Mouse (Mus musculus) heart, embryonic 12.5 days (tissue): Measurements from ENCODE around the gene A430005L14Rik. TPM values are rescaled to one million over a fixed set of nuclear protein-coding genes. Genes with fewer than 3 reads are reported as not detected.
"Not testable (repeated sequence)": the region's sequence is repeated elsewhere in the genome, so short reads cannot be mapped to it uniquely, and the experiment has no call there.

ENCODE experiments used
- ATAC-seq: fragments of 200-750 bp; cut with Nextera tagmentation; 2 replicates; pipeline ENCODE4 v1.8.0; 2017; ENCODE audit warnings: moderate TSS enrichment, moderate library complexity; ENCODE audit not compliant: insufficient number of reproducible peaks, low FRiP score
- H3K27ac ChIP-seq: fragments of 300-500 bp; sonication (generic); 2 replicates; pipeline ENCODE4 v1.5.1; 2016; ENCODE audit warnings: mild to moderate bottlenecking, moderate library complexity; ENCODE audit not compliant: poor library complexity, severe bottlenecking
- H3K27me3 ChIP-seq: fragments of 300-500 bp; sonication (generic); replicated peaks from 2 replicates; pipeline ENCODE4 v1.6.1; 2016; ENCODE audit warnings: mild to moderate bottlenecking, moderate library complexity
- H3K36me3 ChIP-seq: fragments of 300-500 bp; sonication (generic); 2 replicates; pipeline ENCODE4 v1.6.1; 2016; ENCODE audit warnings: mild to moderate bottlenecking, moderate library complexity
- H3K4me1 ChIP-seq: fragments of 300-500 bp; sonication (generic); replicated peaks from 2 replicates; pipeline ENCODE4 v1.6.1; 2016; ENCODE audit warnings: mild to moderate bottlenecking
- H3K4me2 ChIP-seq: fragments of 300-500 bp; sonication (generic); 2 replicates; pipeline ENCODE4 v1.6.1; 2016; ENCODE audit warnings: mild to moderate bottlenecking, moderate library complexity
- H3K4me3 ChIP-seq: fragments of 300-500 bp; sonication (generic); 2 replicates; pipeline ENCODE4 v1.5.1; 2016; ENCODE audit warnings: mild to moderate bottlenecking
- H3K9ac ChIP-seq: fragments of 300-500 bp; sonication (generic); 2 replicates; pipeline ENCODE4 v1.6.1; 2016; ENCODE audit warnings: mild to moderate bottlenecking, moderate library complexity
- H3K9me3 ChIP-seq: fragments of 300-500 bp; sonication (generic); replicated peaks from 2 replicates; pipeline ENCODE4 v1.6.1; 2016; ENCODE audit warnings: mild to moderate bottlenecking, moderate library complexity
- WGBS: fragments of 180-500 bp; shearing (Covaris S2); methylation state at CpG from one replicate; pipeline ENCODE4 v1.1.7; 2016; 5-methylcytosine and 5-hydroxymethylcytosine counted together
- polyA plus RNA-seq: library from polyadenylated mRNA; unstranded; fragments of >200 nt; fragmentation: Nextera tagmentation; extraction: Ambion mirVana; gene quantifications from 2 replicates; pipeline ENCODE4 v1.2.1, GENCODE M21; 2016

A430005L14Rik gene
- polyA plus RNA-seq, result 49.7 and 51.9 TPM in 2 replicates

DNA sequence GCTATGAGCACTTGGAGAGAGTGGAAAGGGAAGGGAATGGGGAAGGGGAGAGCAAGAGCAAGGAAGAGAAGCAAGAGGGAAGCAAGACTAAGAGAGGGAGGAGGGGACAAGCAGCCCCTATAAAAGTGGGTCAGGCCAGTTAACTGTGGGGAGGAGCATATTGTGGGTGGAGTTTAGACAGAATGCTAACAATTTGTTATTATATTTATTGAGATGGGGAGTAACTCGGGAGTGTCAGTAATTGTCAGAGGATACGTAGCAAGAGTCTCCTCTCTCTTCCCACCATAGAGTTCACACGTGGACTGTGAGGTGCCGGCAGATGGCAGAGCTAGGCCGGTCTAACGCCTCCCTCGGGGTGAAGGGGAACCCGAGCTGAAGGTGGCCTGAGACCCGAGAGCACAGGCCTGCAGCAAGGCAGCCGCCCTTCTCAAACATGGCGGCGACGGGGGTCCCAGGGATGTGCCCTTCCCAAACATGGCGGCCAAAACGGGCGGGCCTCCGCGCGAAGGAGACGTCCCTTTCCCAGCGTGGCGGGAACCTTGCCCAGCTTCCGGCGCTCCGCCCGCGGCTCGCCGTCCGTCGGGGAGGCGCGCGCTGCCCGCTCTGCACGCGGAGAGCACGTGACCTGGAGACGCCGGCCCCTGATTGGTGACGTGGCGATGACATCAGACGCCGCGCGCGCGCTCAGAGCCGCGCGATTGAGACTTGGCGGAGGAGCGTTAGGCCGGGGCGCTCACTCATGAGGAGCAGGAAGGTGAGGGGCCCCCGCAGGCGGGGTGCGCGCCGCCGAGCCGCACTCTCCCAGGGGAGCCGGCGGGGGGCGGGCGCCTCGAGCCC lies at the start of gene A430005L14Rik:
Gene A430005L14Rik (plus strand): TSS at position 669 of the 837 bp plus-strand sequence.
- Histone ChIP-seq H3K4me2 (peak within 1 kb of the TSS; percentile 89), H3K9ac (peak within 1 kb of the TSS; percentile 92), H3K27me3 (peaks cover 20% of the 10 kb centered on the region), H3K9me3 (no peaks in the 10 kb centered on the region), H3K36me3 (peaks cover 26% of the 10 kb centered on the region), H3K4me3 (peak within 1 kb of the TSS; percentile 81), H3K4me1 (peaks cover 12% of the 10 kb centered on the region), H3K27ac (peak within 1 kb of the TSS; percentile 92)
- WGBS, result 2% methylated on average over 65 of the region's 67 CpGs
- peak; percentile 96 for ATAC-seq

DNA sequence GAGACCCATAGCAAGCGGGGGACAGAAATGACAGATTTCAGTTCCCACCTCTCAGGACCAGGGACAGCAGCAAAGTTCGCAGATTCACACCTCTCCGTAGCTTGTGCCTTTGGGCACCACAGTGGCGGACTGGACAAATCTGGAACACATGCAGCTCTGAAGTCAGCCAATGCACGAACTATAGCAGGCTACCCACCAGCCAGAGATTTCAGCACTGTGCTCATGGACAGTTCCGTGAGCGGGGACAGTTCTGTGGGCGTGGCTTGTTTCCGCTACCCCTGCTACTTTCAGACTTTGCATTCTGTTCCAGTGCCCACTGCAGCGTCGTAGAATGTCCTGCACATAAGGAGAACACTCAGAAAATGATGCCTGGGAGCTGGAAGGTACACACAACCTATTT lies 49.5 kb upstream of the A430005L14Rik start:
- no peak for ATAC-seq
- no peak overlapping the region for H3K4me2 ChIP-seq
- 24% methylated on average over 11 of the region's 11 CpGs for WGBS
- no peak overlapping the region for H3K27ac ChIP-seq
- H3K36me3 ChIP-seq, result no peaks in the 10 kb centered on the region
- no peaks in the 10 kb centered on the region for H3K4me1 ChIP-seq
- H3K9me3 ChIP-seq, result no peaks in the 10 kb centered on the region; the same call in 1 of the 2 replicates
- H3K27me3 ChIP-seq, result 0 out of 2 replicates have a peak, but pooled peaks cover 3% of the 10 kb centered on the region
- H3K4me3 ChIP-seq, result no peak overlapping the region
- no peak overlapping the region for H3K9ac ChIP-seq

DNA sequence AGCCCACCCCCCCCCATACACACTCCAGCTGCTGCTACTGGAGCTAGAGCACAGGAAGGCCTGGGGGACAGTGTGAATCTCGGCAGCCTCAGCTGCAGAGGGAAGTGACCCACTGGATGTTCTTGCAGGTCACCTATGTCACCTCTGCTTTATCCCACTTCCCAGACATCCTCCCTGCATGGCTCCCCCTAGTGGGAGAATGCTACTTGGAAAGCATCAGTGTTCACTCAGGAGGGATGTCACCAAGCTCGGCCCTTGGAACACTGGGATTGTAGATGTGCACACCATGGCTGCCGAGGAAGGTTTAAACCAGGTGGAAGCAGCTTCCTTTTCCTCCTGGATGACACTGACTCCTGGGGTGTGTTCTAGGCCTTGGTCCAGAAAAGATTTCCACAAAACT lies 43.4 kb upstream of the A430005L14Rik start:
- no peaks in the 10 kb centered on the region for H3K36me3 ChIP-seq
- H3K4me2 ChIP-seq, result no peak overlapping the region
- WGBS, result 61% methylated on average over 3 of the region's 3 CpGs
- H3K27ac ChIP-seq, result no peak overlapping the region
- H3K9ac ChIP-seq, result no peak overlapping the region
- no peak for ATAC-seq
- H3K4me1 ChIP-seq, result no peaks in the 10 kb centered on the region
- no peaks in the 10 kb centered on the region; the same call in 1 of the 2 replicates for H3K9me3 ChIP-seq
- no peak overlapping the region for H3K4me3 ChIP-seq
- H3K27me3 ChIP-seq, result 0 out of 2 replicates have a peak, but pooled peaks cover 8% of the 10 kb centered on the region

DNA sequence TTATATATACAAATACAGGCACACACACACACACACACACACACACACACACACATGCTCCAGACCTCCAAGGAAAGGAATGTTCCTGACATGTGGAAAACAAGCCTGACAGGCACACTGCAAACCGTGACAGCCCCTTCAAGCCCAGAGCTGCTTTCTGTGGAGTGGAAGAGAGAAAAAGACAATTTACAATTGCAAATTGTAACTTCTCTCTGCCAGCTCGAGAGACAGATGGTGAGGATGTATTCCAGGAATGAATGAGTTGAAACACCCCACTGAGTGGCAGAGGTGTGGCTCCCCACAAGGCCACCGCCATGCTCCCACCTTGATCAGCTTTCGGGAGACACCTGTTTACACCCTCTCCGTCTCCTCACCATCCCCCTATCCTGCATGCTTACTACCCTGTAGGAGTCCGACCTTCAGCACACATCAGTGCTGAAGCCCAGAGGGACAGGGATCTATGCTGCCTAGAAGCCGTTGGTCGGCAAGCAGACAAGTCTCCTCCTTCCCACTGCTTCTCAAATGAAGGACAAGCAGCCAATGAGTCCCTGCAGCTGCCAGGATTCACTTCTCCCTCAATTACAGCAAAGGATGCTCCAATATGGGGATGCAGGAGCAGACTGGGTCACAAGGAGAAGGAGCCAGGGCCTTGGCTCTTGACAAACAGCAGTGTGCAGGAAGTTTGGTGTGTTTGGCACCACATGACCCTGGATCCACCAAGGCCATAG lies 39.1 kb upstream of the A430005L14Rik start:
- Histone ChIP-seq H3K4me2 (no peak overlapping the region), H3K4me1 (no peaks in the 10 kb centered on the region), H3K36me3 (no peaks in the 10 kb centered on the region), H3K27ac (no peak overlapping the region), H3K9ac (no peak overlapping the region), H3K27me3 (peaks cover 31% of the 10 kb centered on the region), H3K9me3 (no peaks in the 10 kb centered on the region; the same call in 1 of the 2 replicates), H3K4me3 (no peak overlapping the region)
- WGBS, result 36% methylated on average over 8 of the region's 8 CpGs
- no peak for ATAC-seq

DNA sequence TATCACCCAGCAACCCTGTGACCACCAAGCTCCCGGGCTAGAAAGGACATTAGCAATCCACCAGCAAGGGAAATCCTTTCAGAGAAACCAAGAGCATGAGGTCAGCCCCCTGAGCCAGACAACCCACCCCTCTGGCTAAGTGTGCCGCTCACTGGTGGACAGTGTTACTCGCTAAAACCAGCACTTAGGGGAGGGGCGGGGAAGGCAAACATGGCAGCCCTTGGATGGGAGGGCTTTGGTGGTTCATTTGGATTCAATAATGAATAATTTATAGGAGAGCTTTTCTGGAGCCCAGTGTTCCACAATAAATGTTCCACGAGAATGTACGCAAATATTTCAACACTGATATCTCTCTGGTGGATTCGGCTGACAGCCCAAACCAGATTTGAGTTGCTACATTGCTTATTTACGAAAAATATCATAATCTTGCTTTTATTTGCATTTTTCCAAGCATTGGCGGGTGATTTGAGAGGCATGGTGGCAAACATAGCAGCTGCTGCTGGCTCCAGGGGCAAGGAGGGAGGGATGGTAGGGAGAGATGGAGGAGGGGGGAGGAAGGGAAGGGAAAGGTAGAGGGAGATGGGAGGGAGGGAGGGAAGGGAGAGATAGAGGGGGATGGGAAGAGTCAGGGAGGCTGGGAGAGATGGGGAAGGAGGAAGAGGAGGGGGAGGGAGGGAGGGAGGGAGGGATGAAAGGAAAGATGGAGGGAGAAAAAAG lies 36.4 kb upstream of the A430005L14Rik start:
- Histone ChIP-seq H3K9ac (no peak overlapping the region), H3K27ac (no peak overlapping the region), H3K9me3 (no peaks in the 10 kb centered on the region), H3K4me2 (no peak overlapping the region), H3K36me3 (no peaks in the 10 kb centered on the region), H3K4me1 (no peaks in the 10 kb centered on the region), H3K27me3 (peaks cover 48% of the 10 kb centered on the region), H3K4me3 (no peak overlapping the region)
- ATAC-seq, result no peak
- WGBS, result 60% methylated on average over 9 of the region's 9 CpGs

DNA sequence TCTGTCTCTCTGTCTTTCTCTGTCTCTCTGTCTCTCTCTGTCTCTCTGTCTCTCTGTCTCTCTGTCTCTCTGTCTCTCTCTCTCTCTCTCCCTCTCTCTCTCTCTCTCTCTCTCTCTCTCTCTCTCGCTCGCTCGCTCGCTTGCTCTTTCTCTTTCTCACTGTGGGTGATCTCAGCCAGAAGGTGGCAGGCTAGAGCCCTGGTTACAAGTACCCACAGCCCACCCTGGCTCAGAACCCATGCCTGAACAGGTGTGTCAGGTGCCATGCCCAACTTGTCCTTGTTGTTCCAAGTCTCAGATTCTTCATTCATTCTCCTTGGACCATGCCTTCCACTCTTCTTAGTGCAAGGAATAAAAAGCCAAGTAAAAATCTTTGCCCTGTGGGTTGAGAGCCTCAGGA lies 34.9 kb upstream of the A430005L14Rik start:
- WGBS, result 52% methylated on average over 4 of the region's 4 CpGs
- peaks cover 48% of the 10 kb centered on the region for H3K27me3 ChIP-seq
- H3K4me3 ChIP-seq, H3K4me2 ChIP-seq, H3K27ac ChIP-seq, H3K9me3 ChIP-seq, H3K9ac ChIP-seq, H3K36me3 ChIP-seq, ATAC-seq, H3K4me1 ChIP-seq: not testable (repeated sequence)

DNA sequence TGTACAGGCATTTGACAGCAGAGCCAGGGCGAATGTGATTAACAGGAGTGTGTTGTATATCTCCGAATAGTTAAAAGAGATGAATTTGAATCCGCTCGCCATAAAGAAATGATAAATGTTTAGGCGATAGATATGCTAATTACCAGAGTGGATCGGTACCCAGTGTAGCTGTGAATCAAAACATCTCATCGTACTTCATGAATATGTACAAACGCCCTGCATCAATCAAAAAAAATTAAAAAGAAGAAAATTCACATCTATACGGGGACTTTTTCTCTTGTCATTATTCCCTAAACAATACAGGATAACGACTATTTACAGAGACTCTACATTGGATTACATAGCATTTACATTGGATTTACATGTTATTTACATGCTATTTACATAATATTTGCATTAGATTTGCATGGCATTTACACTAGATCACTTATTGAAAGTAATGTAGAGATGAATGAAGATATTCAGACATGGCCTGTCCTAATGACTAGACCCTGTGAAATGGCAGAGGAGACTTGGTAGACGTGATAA lies 28.2 kb upstream of the A430005L14Rik start:
- 78% methylated on average over 11 of the region's 11 CpGs for WGBS
- H3K27me3 ChIP-seq, result peaks cover 8% of the 10 kb centered on the region; the same call in 1 of the 2 replicates

DNA sequence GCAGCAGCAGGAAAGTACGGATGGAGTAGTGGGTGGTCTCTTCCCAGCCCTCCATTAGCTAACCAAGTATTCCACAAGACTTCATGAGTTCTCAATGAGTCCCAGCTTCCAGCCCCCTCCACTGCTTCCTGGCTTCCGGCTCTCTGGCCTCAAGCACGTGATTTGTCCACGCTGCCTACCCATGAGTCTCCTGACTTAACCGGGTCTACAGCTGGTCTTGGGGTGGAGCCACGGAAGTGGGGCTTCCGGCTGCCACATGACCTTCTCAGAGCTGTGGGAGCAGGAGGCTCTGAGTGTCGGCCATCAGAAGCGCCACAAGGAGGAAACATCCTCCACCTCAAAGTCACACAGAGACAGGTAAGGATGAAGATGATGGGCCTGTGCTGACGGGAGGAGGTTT lies 27.6 kb upstream of the A430005L14Rik start:
- no peaks in the 10 kb centered on the region for H3K9me3 ChIP-seq
- no peaks in the 10 kb centered on the region for H3K4me1 ChIP-seq
- 62% methylated on average over 10 of the region's 10 CpGs for WGBS
- no peak overlapping the region for H3K27ac ChIP-seq
- H3K27me3 ChIP-seq, result peaks cover 7% of the 10 kb centered on the region; the same call in 1 of the 2 replicates
- no peaks in the 10 kb centered on the region for H3K36me3 ChIP-seq
- no peak overlapping the region for H3K9ac ChIP-seq
- no peak for ATAC-seq
- no peak overlapping the region for H3K4me2 ChIP-seq
- no peak overlapping the region for H3K4me3 ChIP-seq

More for the DNA sequence above, 28.2 kb upstream of the A430005L14Rik start:
- no peaks in the 10 kb centered on the region for H3K9me3 ChIP-seq
- no peak for ATAC-seq
- no peak overlapping the region for H3K4me3 ChIP-seq
- H3K4me2 ChIP-seq, result no peak overlapping the region
- no peaks in the 10 kb centered on the region for H3K4me1 ChIP-seq
- H3K9ac ChIP-seq, result no peak overlapping the region
- no peak overlapping the region for H3K27ac ChIP-seq
- no peaks in the 10 kb centered on the region for H3K36me3 ChIP-seq

DNA sequence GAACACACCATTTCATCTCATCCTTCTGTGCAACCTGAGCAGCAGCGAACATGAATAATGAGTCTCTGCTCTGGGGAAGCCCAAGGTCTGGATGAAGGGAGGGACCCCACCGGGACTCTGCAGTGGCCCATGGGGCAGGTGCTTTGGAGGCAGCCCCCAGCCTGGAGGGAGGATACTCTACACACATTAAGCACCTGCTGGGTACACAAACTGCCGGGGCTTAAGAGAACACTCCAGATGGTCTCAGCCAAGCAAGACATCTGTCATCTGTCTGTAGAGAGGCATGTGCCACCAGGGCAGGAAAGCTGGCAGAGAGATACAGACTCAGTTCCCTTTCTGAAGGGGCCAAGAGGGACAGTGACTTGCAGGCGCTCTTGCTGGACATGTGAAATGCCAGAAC lies 27.1 kb upstream of the A430005L14Rik start:
- H3K9me3 ChIP-seq, result no peaks in the 10 kb centered on the region
- ATAC-seq, result no peak
- no peaks in the 10 kb centered on the region for H3K4me1 ChIP-seq
- WGBS, result 72% methylated on average over 4 of the region's 4 CpGs
- no peak overlapping the region for H3K4me3 ChIP-seq
- no peak overlapping the region for H3K9ac ChIP-seq
- H3K4me2 ChIP-seq, result no peak overlapping the region
- H3K36me3 ChIP-seq, result no peaks in the 10 kb centered on the region
- H3K27me3 ChIP-seq, result peaks cover 7% of the 10 kb centered on the region; the same call in 1 of the 2 replicates
- H3K27ac ChIP-seq, result no peak overlapping the region

DNA sequence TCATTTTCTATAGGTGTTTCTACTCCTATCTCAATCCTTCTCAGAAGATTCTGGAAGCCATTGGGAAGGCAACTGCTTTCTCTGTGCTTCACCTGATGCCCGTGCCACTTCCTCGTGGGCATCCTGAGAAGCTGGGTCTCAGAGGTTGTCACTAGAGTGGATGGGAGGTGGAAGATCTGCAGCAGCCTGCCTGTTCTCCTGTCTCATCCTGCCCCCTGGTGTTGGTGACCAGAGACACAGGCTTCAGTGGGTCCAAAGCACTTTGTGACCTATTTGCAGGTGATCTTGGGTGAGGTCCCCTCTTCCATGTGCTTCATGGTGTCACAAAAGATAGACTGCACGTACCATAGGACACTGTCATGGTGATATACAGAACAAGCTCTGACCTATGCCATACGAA lies 13.8 kb upstream of the A430005L14Rik start:
- 59% methylated on average over 4 of the region's 4 CpGs for WGBS
- peaks cover 71% of the 10 kb centered on the region for H3K27me3 ChIP-seq
- no peak overlapping the region for H3K4me2 ChIP-seq
- H3K4me1 ChIP-seq, result no peaks in the 10 kb centered on the region
- H3K9ac ChIP-seq, result no peak overlapping the region
- H3K4me3 ChIP-seq, result no peak overlapping the region
- no peaks in the 10 kb centered on the region for H3K9me3 ChIP-seq
- H3K27ac ChIP-seq, result no peak overlapping the region
- no peaks in the 10 kb centered on the region for H3K36me3 ChIP-seq
- ATAC-seq, result no peak
